Mouse (Mus musculus): ENCODE measurements around the gene Usp10.

Gene Usp10

DNA sequence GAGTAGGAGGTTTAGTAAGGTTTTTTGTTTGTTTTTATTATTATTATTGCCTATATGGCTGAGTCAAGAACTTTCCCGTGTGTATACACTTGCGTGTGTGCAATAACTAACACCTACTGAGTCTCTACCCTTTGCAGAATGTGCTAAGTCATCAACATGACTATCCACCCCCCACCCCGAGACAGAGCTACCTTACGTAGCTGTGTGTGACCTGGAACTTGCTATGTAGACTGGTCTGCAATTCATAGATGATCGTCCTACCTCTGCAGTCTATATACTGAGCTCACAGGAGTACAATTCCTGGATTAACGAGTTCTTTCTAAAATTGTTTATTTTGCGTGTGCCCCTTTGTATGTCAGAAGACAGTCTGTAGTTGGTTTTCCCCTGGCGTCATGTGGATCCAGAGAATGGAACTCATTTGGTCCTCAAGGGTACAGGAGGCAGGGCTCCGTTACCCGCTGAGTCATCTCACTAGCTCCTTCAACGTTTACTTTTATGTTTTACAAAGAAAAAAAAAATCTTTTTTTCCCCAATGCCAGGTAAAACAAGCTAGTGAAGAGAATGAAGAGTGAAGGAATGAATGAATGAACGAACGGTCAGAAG lies at the start of gene Usp10:
Gene Usp10 (plus strand): TSS at position 417 of the 603 bp plus-strand sequence.
- no peak for DNase-seq

GRCm38 (mm10) chr8:119861706-119862389 lies 48.3 kb upstream of the Usp10 start, which contains the start of gene Klhl36:
Gene Klhl36, plus strand, starts transcription at chr8:119862266.
- peak; percentile 95 for DNase-seq

GRCm38 (mm10) chr8:119862390-119862734 lies 47.8 kb upstream of the Usp10 start:
- DNase-seq: no peak

DNA sequence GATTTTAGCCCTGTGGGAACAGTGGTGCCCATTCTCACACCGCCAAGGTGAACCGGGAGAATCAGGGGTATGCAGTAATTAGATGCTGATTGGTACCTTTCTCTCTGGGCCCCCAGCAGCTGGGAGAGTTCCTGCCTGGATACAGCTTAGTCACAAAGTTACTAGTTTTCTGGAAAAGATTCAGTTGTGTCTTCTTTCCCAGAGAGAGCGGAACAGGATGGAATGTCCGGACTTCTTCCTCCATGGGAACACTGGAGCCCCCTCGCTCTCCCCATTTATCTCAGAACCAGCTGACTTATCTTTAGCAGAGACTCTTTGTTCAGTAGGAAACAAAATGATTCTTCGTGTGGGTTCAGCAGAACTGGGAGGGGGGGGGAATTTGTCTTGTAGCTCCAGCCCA lies 47.4 kb upstream of the Usp10 start:
- no peak for DNase-seq

GRCm38 (mm10) chr8:119869616-119870015 lies 40.5 kb upstream of the Usp10 start:
- DNase-seq: no peak

DNA sequence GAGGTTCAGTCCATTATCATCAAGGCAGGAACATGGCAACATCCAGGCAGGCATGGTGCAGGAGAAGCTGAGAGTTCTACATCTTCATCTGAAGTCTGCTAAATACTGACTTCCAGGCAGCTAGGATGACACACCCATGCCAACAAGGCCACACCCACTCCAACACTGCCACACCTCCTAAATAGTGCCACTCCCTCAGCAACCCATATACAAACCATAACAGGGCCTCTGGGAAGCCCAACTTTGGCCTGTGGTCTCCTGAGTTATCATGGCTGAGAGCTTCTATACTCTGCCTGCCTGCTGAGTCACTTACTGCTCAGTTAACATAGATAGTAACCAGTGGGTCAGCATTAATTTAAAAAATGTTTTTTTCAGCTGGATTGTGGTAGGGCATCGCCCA lies 37.0 kb upstream of the Usp10 start:
- no peak for DNase-seq

DNA sequence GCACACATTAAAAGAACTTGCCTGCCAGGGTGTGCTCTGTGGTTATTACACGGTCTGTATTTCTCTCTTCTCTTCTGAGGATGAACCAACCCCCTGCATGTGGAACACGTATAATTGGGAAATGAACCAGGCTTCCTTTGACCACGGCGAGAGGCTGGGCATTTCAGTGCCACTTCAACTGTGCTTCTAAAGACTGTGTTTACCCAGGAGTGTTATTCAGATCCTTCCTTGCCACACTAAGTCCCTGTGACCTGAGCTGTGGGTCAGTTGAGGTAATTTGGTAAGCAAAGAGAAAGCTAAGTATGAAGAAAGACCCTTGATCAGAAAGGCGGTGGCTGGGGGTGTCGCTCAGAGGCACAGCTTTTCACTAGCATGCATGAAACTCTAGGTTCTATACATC lies 28.9 kb upstream of the Usp10 start:
- no peak for DNase-seq

DNA sequence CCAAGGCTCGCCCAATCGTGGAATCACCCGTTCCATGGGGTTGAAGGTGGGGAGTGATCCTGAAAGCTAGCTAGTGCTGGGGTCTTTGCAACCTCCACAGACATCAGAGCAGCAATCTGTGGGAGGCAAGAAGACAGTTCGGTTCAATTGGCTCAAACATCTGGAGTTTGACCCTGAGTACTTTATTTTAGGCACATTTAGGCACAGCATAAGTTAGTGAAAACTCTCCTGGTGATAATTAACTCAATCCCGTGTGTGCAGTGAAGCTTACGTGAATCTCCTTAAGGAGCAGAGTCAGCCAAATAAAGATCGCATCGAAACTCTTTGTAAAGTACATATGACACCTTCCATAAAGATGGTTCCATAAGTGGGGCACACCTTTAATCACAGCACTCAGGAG lies 28.2 kb upstream of the Usp10 start:
- no peak for DNase-seq

- DNase-seq: no peak
Measured at GRCm38 (mm10) chr8:119883281-119883680, 26.9 kb upstream of the Usp10 start.

DNA sequence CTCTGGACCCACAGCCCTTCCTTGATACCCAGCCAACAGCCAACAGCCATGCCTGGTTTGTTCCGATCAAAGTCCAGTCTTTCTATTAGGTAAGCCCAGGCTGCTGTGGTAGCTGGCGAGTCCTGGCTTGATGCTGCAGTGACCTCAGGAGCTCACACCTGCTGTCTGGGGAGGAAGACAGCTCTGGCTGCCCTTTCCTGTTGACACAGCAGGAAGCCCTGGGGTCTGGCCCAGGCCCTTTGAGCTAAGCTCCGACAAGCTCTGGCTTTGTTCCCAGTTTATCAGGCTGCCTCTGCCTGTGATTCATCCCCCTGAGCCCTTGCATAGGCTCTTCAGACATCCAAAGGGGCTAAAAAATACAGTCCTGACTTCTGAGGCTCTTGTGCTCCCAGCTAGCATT lies 24.5 kb upstream of the Usp10 start:
- no peak for DNase-seq

DNA sequence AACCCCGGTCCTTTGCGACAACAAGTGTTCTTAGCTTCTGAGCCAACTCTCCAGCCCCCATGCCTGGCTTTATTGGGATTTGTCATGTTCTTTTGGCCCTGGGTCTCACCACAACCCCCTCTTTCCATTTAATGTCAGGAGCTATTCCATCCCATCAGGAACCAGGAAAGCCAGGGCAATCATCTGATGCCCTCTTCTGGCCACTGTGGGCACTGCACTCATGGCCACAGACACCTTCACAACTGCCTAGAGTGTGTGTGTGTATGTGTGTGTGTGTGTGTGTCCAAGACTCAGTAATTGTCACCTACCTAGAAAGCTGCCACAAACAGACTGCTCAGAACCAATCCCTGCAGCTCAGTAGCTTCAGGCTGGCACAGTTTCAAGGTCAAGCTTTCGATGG lies 23.0 kb upstream of the Usp10 start:
- DNase-seq: peak; percentile 26

GRCm38 (mm10) chr8:119888012-119888411 lies 22.1 kb upstream of the Usp10 start:
- DNase-seq: no peak

- no peak for DNase-seq
Measured at GRCm38 (mm10) chr8:119897069-119897468, 13.1 kb upstream of the Usp10 start.

GRCm38 (mm10) chr8:119897933-119898332 lies 12.2 kb upstream of the Usp10 start:
- DNase-seq: no peak

DNA sequence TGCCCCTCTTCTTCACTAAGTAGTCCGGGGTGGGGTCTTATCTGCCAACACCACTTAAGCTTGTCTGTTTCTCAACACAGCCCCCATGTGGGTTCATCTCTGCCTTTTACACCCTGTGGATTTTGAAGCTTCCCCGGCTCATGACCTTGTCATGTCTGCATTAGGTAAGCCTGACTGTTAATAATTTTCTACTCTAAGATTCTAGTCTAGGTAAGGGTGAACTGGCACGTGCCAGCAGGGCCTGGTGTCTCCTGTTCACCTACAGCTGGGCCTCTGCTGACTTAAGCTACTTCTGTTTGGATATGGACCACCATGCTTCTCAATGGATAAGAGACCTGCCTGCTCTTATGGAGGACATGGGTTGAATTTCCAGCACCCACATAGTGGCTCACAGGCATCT lies 8.8 kb upstream of the Usp10 start:
- DNase-seq: no peak

- DNase-seq: no peak
Measured at GRCm38 (mm10) chr8:119901952-119902351, 8.2 kb upstream of the Usp10 start.

GRCm38 (mm10) chr8:119904323-119904911 lies 5.7 kb upstream of the Usp10 start:
- DNase-seq: no peak

- DNase-seq: peak; percentile 90
Measured at GRCm38 (mm10) chr8:119910547-119911257, 542 bp downstream of the Usp10 start, which contains the start of gene Gm20388. Gene Gm20388, plus strand, starts transcription at chr8:119910841.

- no peak for DNase-seq
Measured at GRCm38 (mm10) chr8:119911258-119911962, 1.2 kb downstream of the Usp10 start.

DNA sequence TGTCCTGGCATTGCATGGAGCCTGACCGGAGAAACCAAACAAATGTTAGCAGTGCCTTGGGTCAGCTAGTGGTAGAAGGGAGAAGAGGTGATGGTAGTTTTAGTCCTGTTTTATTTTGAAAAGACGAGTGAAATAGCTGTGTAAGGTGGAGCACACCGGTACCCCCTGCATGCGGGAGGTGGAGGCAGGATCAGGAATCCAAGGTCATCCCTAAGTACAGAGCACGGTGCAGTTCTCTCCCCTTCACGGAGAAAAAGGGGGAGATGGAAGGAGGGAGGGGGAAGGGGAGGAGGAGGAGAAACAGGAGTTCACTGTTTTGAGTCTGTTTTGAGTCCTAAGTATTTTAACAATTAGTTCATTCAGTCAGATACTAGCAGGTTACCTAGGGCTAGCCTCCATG lies 2.5 kb downstream of the Usp10 start:
- DNase-seq: no peak

DNA sequence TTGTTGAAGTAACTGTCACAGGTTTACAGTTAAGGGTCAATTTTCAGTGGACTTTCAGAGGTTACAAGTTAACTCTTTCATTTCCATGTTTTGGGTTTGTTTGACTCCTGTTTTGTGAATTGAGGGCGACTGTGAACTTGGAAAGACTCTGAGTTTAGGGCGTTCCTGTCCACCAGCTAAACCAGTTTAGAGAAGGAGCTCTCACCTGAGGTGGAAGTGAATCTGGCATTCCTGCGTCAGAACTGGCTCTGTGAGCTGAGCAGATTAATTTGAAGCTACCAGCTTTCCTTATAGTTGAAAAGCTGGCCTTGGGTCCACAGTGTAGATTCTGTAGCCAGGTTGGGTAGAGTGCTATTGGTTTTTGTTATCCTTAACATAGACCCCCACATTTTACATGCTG lies 3.0 kb downstream of the Usp10 start:
- DNase-seq: no peak

DNA sequence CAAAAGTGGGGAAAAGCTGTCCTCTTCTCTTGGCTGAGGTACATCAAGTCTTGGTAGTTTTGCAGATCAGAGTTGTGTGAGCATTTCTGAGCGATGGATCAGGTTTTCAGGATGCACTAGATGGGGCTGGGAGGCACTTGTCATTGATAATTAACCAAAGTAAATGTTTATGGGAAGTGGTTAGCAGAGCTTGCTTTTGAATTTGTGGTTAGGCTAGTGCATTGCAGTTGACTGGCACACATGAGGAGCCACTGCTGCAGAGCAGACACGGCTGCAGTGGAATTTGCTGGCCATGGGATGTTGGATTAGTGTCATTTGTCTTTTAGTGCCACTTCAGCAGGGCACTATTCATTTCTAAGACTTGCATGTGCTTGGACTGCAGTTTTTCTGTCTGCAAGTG lies 4.0 kb downstream of the Usp10 start:
- DNase-seq: no peak

GRCm38 (mm10) chr8:119915298-119915697 lies 5.1 kb downstream of the Usp10 start:
- no peak for DNase-seq
